Mouse (Mus musculus) heart, embryonic 13.5 days (tissue): Measurements from ENCODE around the gene Kdm2b. TPM values are rescaled to one million over a fixed set of nuclear protein-coding genes. Genes with fewer than 3 reads are reported as not detected.

ENCODE experiments used
- ATAC-seq: fragments of 200-750 bp; cut with Nextera tagmentation; 2 replicates; pipeline ENCODE4 v1.8.0; 2017; ENCODE audit warnings: moderate TSS enrichment; ENCODE audit not compliant: insufficient number of reproducible peaks, low FRiP score, low TSS enrichment; ENCODE audit errors: extremely low read depth
- H3K27ac ChIP-seq: fragments of 300-500 bp; sonication (generic); replicated peaks from 2 replicates; pipeline ENCODE4 v1.5.1; 2015; ENCODE audit warnings: moderate library complexity, mild to moderate bottlenecking, inconsistent platforms
- H3K27me3 ChIP-seq: fragments of 300-500 bp; sonication (generic); replicated peaks from 2 replicates; pipeline ENCODE4 v1.6.1; 2015; ENCODE audit warnings: mild to moderate bottlenecking, inconsistent platforms
- H3K36me3 ChIP-seq: fragments of 300-500 bp; sonication (generic); 2 replicates; pipeline ENCODE4 v1.6.1; 2015; ENCODE audit warnings: mild to moderate bottlenecking, inconsistent platforms
- H3K4me1 ChIP-seq: fragments of 300-500 bp; sonication (generic); 2 replicates; pipeline ENCODE4 v1.6.1; 2015; ENCODE audit warnings: inconsistent platforms
- H3K4me2 ChIP-seq: fragments of 300-500 bp; sonication (generic); 2 replicates; pipeline ENCODE4 v1.6.1; 2015; ENCODE audit warnings: inconsistent platforms, mild to moderate bottlenecking, moderate library complexity
- H3K4me3 ChIP-seq: fragments of 300-500 bp; sonication (generic); 2 replicates; pipeline ENCODE4 v1.5.1; 2015; ENCODE audit warnings: moderate library complexity, mild to moderate bottlenecking, inconsistent platforms
- H3K9ac ChIP-seq: fragments of 300-500 bp; sonication (generic); 2 replicates; pipeline ENCODE4 v1.6.1; 2015; ENCODE audit warnings: inconsistent platforms, mild to moderate bottlenecking, moderate library complexity
- H3K9me3 ChIP-seq: fragments of 300-500 bp; sonication (generic); 2 replicates; pipeline ENCODE4 v1.6.1; 2016; ENCODE audit warnings: inconsistent platforms
- WGBS: fragments of 180-500 bp; shearing (Covaris S2); methylation state at CpG from one replicate; pipeline ENCODE4 v1.1.7; 2015; ENCODE audit warnings: mixed read lengths; 5-methylcytosine and 5-hydroxymethylcytosine counted together
- polyA plus RNA-seq: library from polyadenylated mRNA; unstranded; fragments of >200 nt; fragmentation: Nextera tagmentation; extraction: Ambion mirVana; gene quantifications from 2 replicates; pipeline ENCODE4 v1.2.1, GENCODE M21; 2015

Kdm2b gene
- polyA plus RNA-seq, 1 experiment from 2014 or later = 28.2 TPM

DNA sequence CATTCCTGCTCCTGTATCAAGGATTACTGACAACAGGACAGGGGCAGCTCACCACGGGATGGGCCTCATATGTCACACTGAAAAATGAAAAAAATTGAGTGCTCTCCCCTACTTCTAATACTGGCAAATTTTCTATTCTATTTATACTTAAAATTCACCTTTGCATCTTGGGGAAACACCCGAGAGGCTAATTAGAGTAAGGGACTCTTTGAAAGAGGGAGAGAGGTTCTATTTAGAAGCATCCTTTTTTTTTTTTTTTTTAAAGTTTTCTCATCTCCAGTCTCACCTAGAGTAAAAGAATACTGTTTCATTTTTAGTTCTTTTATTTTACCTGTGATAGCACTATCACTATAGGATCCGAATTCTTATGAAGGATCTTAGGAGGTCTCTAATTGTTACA, 115.3 kb downstream of the Kdm2b start:
- no peaks in the 10 kb centered on the region for H3K9me3 ChIP-seq
- no peak overlapping the region for H3K4me2 ChIP-seq
- H3K36me3 ChIP-seq = peaks cover 76% of the 10 kb centered on the region
- H3K4me3 ChIP-seq = no peak overlapping the region
- H3K27ac ChIP-seq = no peak overlapping the region
- WGBS = 72% methylated on average over 3 of the region's 3 CpGs
- H3K4me1 ChIP-seq = no peaks in the 10 kb centered on the region
- no peak overlapping the region for H3K9ac ChIP-seq
- ATAC-seq = no peak
- no peaks in the 10 kb centered on the region for H3K27me3 ChIP-seq

GRCm38 (mm10) chr5:122873573-122873972, 116.0 kb downstream of the Kdm2b start:
- no peaks in the 10 kb centered on the region for H3K27me3 ChIP-seq
- H3K4me3 ChIP-seq = no peak overlapping the region
- no peak overlapping the region for H3K4me2 ChIP-seq
- no peaks in the 10 kb centered on the region for H3K9me3 ChIP-seq
- H3K36me3 ChIP-seq = peaks cover 75% of the 10 kb centered on the region
- no peaks in the 10 kb centered on the region for H3K4me1 ChIP-seq
- no peak overlapping the region for H3K27ac ChIP-seq
- H3K9ac ChIP-seq = no peak overlapping the region
- ATAC-seq = no peak
- 72% methylated on average over 2 of the region's 2 CpGs for WGBS

- peaks cover 75% of the 10 kb centered on the region for H3K36me3 ChIP-seq
- H3K4me2 ChIP-seq = no peak overlapping the region
- ATAC-seq = no peak
- H3K4me1 ChIP-seq = no peaks in the 10 kb centered on the region
- H3K27me3 ChIP-seq = no peaks in the 10 kb centered on the region
- H3K9me3 ChIP-seq = no peaks in the 10 kb centered on the region
- 86% methylated on average over 3 of the region's 3 CpGs for WGBS
- H3K27ac ChIP-seq = no peak overlapping the region
- H3K4me3 ChIP-seq = no peak overlapping the region
- no peak overlapping the region for H3K9ac ChIP-seq
Observed at GRCm38 (mm10) chr5:122872626-122873025, 117.0 kb downstream of the Kdm2b start.

- Histone ChIP-seq H3K9ac (no peak overlapping the region), H3K27me3 (no peaks in the 10 kb centered on the region), H3K9me3 (no peaks in the 10 kb centered on the region), H3K4me2 (no peak overlapping the region), H3K4me1 (no peaks in the 10 kb centered on the region), H3K27ac (no peak overlapping the region), H3K4me3 (no peak overlapping the region), H3K36me3 (peaks cover 73% of the 10 kb centered on the region)
- ATAC-seq = no peak
- WGBS = 88% methylated on average over 2 of the region's 2 CpGs
Observed at GRCm38 (mm10) chr5:122863053-122863452, 126.6 kb downstream of the Kdm2b start.

DNA sequence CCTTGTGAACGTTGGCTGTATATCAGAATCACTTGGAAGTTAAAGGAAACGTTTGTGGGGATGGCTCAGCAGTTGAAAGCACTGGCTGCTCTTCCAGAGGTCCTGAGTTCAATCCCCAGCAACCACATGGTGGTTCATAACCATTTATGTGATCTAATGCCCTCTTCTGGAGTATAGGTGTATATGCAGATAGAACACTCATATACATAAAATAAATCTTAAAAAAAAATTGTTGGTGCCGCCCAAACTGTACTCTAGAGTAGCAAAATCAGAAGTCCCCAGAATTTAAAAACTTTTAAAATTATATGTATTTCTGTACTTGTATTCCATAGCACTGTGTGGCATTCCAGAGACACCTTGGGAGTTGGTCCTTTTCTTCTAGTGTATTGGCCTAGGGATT, 133.8 kb downstream of the Kdm2b start:
- Histone ChIP-seq H3K27ac (no peak overlapping the region), H3K4me1 (peaks cover 15% of the 10 kb centered on the region), H3K4me3 (no peak overlapping the region), H3K27me3 (no peaks in the 10 kb centered on the region), H3K4me2 (no peak overlapping the region), H3K36me3 (peaks cover 18% of the 10 kb centered on the region; the same call in 1 of the 2 replicates), H3K9me3 (no peaks in the 10 kb centered on the region), H3K9ac (no peak overlapping the region)
- WGBS = 78% methylated on average over 3 of the region's 3 CpGs
- ATAC-seq = no peak

DNA sequence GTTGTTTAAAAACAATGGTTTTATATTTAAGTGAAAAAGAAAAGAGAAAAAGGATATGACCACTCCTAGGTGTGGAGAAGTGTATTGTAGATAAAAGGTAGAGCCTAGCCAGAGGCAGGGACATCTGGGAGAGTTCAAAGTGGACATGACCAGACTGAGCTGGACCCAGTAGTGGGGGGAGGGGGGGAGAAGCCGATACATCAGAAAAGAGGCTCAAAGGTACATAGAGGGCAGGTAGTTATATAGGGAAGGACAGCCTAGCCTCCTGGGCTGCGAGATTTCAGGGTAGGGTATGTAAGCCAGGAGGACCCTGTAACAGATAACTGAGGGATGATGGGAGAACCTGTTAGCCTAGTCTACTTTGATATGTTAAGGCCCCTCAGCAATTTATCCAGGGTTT, 137.0 kb downstream of the Kdm2b start:
- H3K9ac ChIP-seq = no peak overlapping the region
- no peak for ATAC-seq
- no peak overlapping the region for H3K4me2 ChIP-seq
- H3K9me3 ChIP-seq = no peaks in the 10 kb centered on the region
- peaks cover 29% of the 10 kb centered on the region for H3K4me1 ChIP-seq
- H3K27ac ChIP-seq = no peak overlapping the region
- H3K4me3 ChIP-seq = no peak overlapping the region
- 68% methylated on average over 2 of the region's 2 CpGs for WGBS
- H3K36me3 ChIP-seq = peaks cover 13% of the 10 kb centered on the region; the same call in 1 of the 2 replicates
- H3K27me3 ChIP-seq = no peaks in the 10 kb centered on the region

GRCm38 (mm10) chr5:122850319-122851002, 139.2 kb downstream of the Kdm2b start:
- H3K36me3 ChIP-seq = no peaks in the 10 kb centered on the region
- H3K4me1 ChIP-seq = peaks cover 29% of the 10 kb centered on the region
- WGBS = under 1% methylated on average over 37 of the region's 38 CpGs
- H3K9me3 ChIP-seq = no peaks in the 10 kb centered on the region
- ATAC-seq = peak; percentile 74
- peak overlapping the region; percentile 99 for H3K9ac ChIP-seq
- H3K27ac ChIP-seq = peak overlapping the region; percentile 96
- peak overlapping the region; percentile 96 for H3K4me3 ChIP-seq
- H3K4me2 ChIP-seq = peak overlapping the region; percentile 95
- no peaks in the 10 kb centered on the region for H3K27me3 ChIP-seq

- H3K27me3 ChIP-seq = no peaks in the 10 kb centered on the region
- ATAC-seq = peak; percentile 97
- no peaks in the 10 kb centered on the region for H3K9me3 ChIP-seq
- peak within 1 kb of the TSS; percentile 96 for H3K27ac ChIP-seq
- 2% methylated on average over 59 of the region's 61 CpGs for WGBS
- H3K4me2 ChIP-seq = peak within 1 kb of the TSS; percentile 95
- no peaks in the 10 kb centered on the region for H3K36me3 ChIP-seq
- peak within 1 kb of the TSS; percentile 96 for H3K4me3 ChIP-seq
- peaks cover 29% of the 10 kb centered on the region for H3K4me1 ChIP-seq
- peak within 1 kb of the TSS; percentile 99 for H3K9ac ChIP-seq
Observed at GRCm38 (mm10) chr5:122849521-122850318, 139.9 kb downstream of the Kdm2b start, which contains the start of gene Rnf34. Rnf34 (plus strand) TSS chr5:122850048.

- H3K4me2 ChIP-seq = no peak overlapping the region
- 74% methylated on average over 5 of the region's 5 CpGs for WGBS
- no peaks in the 10 kb centered on the region for H3K27me3 ChIP-seq
- ATAC-seq = no peak
- H3K4me3 ChIP-seq = no peak overlapping the region
- no peaks in the 10 kb centered on the region for H3K9me3 ChIP-seq
- H3K9ac ChIP-seq = no peak overlapping the region
- H3K27ac ChIP-seq = no peak overlapping the region
- no peaks in the 10 kb centered on the region for H3K36me3 ChIP-seq
- H3K4me1 ChIP-seq = peaks cover 5% of the 10 kb centered on the region; the same call in 1 of the 2 replicates
Observed at GRCm38 (mm10) chr5:122843799-122844198, 145.8 kb downstream of the Kdm2b start.

- H3K27me3 ChIP-seq = no peaks in the 10 kb centered on the region
- no peak overlapping the region for H3K4me2 ChIP-seq
- H3K9ac ChIP-seq = no peak overlapping the region
- no peaks in the 10 kb centered on the region for H3K4me1 ChIP-seq
- no peaks in the 10 kb centered on the region for H3K9me3 ChIP-seq
- H3K27ac ChIP-seq = no peak overlapping the region
- 86% methylated on average over 2 of the region's 2 CpGs for WGBS
- no peak for ATAC-seq
- no peak overlapping the region for H3K4me3 ChIP-seq
- H3K36me3 ChIP-seq = no peaks in the 10 kb centered on the region
Observed at GRCm38 (mm10) chr5:122841126-122841525, 148.5 kb downstream of the Kdm2b start.

- H3K9me3 ChIP-seq = no peaks in the 10 kb centered on the region
- no peak overlapping the region for H3K27ac ChIP-seq
- H3K4me2 ChIP-seq = no peak overlapping the region
- no peaks in the 10 kb centered on the region for H3K27me3 ChIP-seq
- 71% methylated on average over 10 of the region's 10 CpGs for WGBS
- no peak for ATAC-seq
- no peak overlapping the region for H3K9ac ChIP-seq
- H3K36me3 ChIP-seq = no peaks in the 10 kb centered on the region
- no peaks in the 10 kb centered on the region for H3K4me1 ChIP-seq
- H3K4me3 ChIP-seq = no peak overlapping the region
Observed at GRCm38 (mm10) chr5:122832996-122833395, 156.6 kb downstream of the Kdm2b start.
